Comparison of ENCODE assay signal across 13 mouse cellular contexts in the genomic region with DNA sequence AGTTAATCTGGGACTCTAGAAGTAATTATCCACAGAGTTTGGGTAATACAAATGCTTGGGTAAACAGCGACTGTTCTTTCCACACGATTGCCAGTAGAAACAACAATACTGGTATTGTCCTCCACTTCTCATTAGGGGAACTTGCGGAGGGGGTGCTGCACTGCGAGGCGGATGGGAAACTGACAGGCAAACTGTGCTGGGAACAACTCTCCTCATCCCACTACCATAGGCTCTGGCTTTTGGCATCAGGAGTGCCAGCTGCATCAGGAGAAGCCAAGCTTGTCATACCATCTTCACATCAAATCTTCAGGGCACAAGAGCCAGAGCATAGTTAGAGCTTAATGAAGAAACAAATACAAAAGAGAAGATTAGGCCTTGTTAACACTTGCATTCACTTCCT.
DNase-seq lines count a peak whose midpoint lies in the region; ATAC-seq and TF ChIP-seq lines count a peak whose summit lies in the region.
"Had no signal": no experiment of that assay in that cellular context is flagged by ENCODE, and none has a peak within 500 bp of the region (broad histone marks: within the 10 kb centered on the region; RNA-seq: fewer than 3 reads in every experiment).

No protein-coding gene starts in this region.

- TF ChIP-seq CTCF in cerebellum, adult 2 months (IDR thresholded peaks at IDR 0.05; ENCODE audit: borderline replicate concordance, insufficient read depth, low read depth, low read length) = no peak

- no peak for TF ChIP-seq POLR2A in cerebellum, adult 2 months (IDR thresholded peaks at IDR 0.05; ENCODE audit: borderline replicate concordance, insufficient read depth, low read length)

- intact Hi-C loops in heart, postnatal 25 days (cut with DNase I) = no loop called here

- peak overlapping the region; percentile 63; the same call in 1 of the 2 replicates for H3K27ac ChIP-seq in cerebellum, adult 2 months (ENCODE audit: insufficient read depth, low read length)
- peak overlapping the region; percentile 65 for H3K27ac ChIP-seq in forebrain, embryonic 16.5 days (ENCODE audit: low read length)
- H3K27ac ChIP-seq: embryonic facial prominence, embryonic 13.5 days; limb, embryonic 15.5 days had no signal

- H3K4me2 ChIP-seq in forebrain, embryonic 16.5 days (ENCODE audit: low read length) = no peak overlapping the region
- H3K4me2 ChIP-seq: embryonic facial prominence, embryonic 13.5 days; limb, embryonic 15.5 days had no signal

- H3K9me3 ChIP-seq in forebrain, embryonic 16.5 days (ENCODE audit: control insufficient read depth, low read length) = no peaks in the 10 kb centered on the region
- H3K9me3 ChIP-seq: embryonic facial prominence, embryonic 13.5 days; limb, embryonic 15.5 days had no signal

- peak; percentile 97 for DNase-seq in Muller cell, postnatal 12 days (ENCODE audit: inconsistent ontology term)
- DNase-seq in cerebellum, adult 2 months = peak; percentile 40 to 45
- DNase-seq in layer of hippocampus, postnatal 36 days = peak; percentile 33 to 48
- DNase-seq in gastrocnemius, postnatal 25 days = no peak
- no peak for DNase-seq in heart, postnatal 25 days (ENCODE audit: low spot score)
- DNase-seq in kidney, adult 9 months = no peak
- DNase-seq: adrenal gland, adult 2 months; kidney, adult 2 months; spleen, adult 18-20 months had no signal

- no peaks in the 10 kb centered on the region for H3K27me3 ChIP-seq in cerebellum, adult 2 months (ENCODE audit: control insufficient read depth, insufficient read depth, low read length)
- H3K27me3 ChIP-seq in forebrain, embryonic 16.5 days (replicated peaks; ENCODE audit: control insufficient read depth, insufficient read depth, low read length) = no peaks in the 10 kb centered on the region
- H3K27me3 ChIP-seq: embryonic facial prominence, embryonic 13.5 days; limb, embryonic 15.5 days had no signal

- peak; percentile 68 for ATAC-seq in forebrain, embryonic 16.5 days
- ATAC-seq in megakaryocyte progenitor cell, adult 5-6 weeks (replicated peaks; ENCODE audit: poor library complexity) = no peak

- 26% methylated on average over 5 of the region's 5 CpGs for WGBS in cerebellum, adult 2 months
- WGBS in forebrain, embryonic 16.5 days = 4% methylated on average over 5 of the region's 5 CpGs

- H3K4me1 ChIP-seq in cerebellum, adult 2 months (ENCODE audit: control insufficient read depth, insufficient read depth, low read length) = peaks cover 4% of the 10 kb centered on the region; the same call in 1 of the 2 replicates
- peaks cover 6% of the 10 kb centered on the region for H3K4me1 ChIP-seq in forebrain, embryonic 16.5 days (replicated peaks; ENCODE audit: control insufficient read depth, insufficient read depth, low read length)
- H3K4me1 ChIP-seq: embryonic facial prominence, embryonic 13.5 days; limb, embryonic 15.5 days had no signal

- no peak overlapping the region for H3K9ac ChIP-seq in forebrain, embryonic 16.5 days (replicated peaks; ENCODE audit: low read depth, low read length)
- H3K9ac ChIP-seq: embryonic facial prominence, embryonic 13.5 days; limb, embryonic 15.5 days had no signal

- no peaks in the 10 kb centered on the region for H3K36me3 ChIP-seq in forebrain, embryonic 16.5 days (ENCODE audit: control insufficient read depth, insufficient read depth)
- H3K36me3 ChIP-seq: embryonic facial prominence, embryonic 13.5 days; limb, embryonic 15.5 days had no signal

- peak overlapping the region; percentile 8 for H3K4me3 ChIP-seq in cerebellum, adult 2 months (replicated peaks; ENCODE audit: insufficient read depth, low read depth, low read length)
- H3K4me3 ChIP-seq in forebrain, embryonic 16.5 days (replicated peaks; ENCODE audit: low read length) = no peak overlapping the region
- H3K4me3 ChIP-seq: embryonic facial prominence, embryonic 13.5 days; limb, embryonic 15.5 days had no signal

Comparison
In these comparisons a context has a peak if more than half of its experiments do, and no peak if none do; other contexts are left out.
1. DNase-seq: peak in Muller cell, postnatal 12 days (single experiment), cerebellum, adult 2 months (2 of 2) and layer of hippocampus, postnatal 36 days (2 of 2); none in gastrocnemius, postnatal 25 days (single experiment), heart, postnatal 25 days (single experiment) and kidney, adult 9 months (single experiment).